Mouse (Mus musculus): ENCODE measurements around the gene Bicc1. TPM values are rescaled to one million over a fixed set of nuclear protein-coding genes. Genes with fewer than 3 reads are reported as not detected.

Bicc1 gene
- total RNA-seq, 2 experiments from 2014 or later: 7.9 to 9.7 TPM

GRCm38 (mm10) chr10:70923936-70924335 lies 235.6 kb downstream of the Bicc1 start:
- Histone ChIP-seq H3K27ac (no peak overlapping the region), H3K4me3 (no peak overlapping the region)
- TF ChIP-seq CTCF (IDR thresholded peaks at IDR 0.05): no peak
- no peak for DNase-seq
- intact Hi-C loops (cut with DNase I): no loop called here

- DNase-seq: no peak
- Histone ChIP-seq H3K4me3 (no peak overlapping the region), H3K27ac (no peak overlapping the region)
- intact Hi-C loops (cut with DNase I): no loop called here
- TF ChIP-seq CTCF (IDR thresholded peaks at IDR 0.05): no peak
These were observed 238.0 kb downstream of the Bicc1 start for GRCm38 (mm10) chr10:70921481-70921880.

- intact Hi-C loops (cut with DNase I): no loop called here
- TF ChIP-seq CTCF (IDR thresholded peaks at IDR 0.05): no peak
- no peak for DNase-seq
- Histone ChIP-seq H3K4me3 (no peak overlapping the region), H3K27ac (no peak overlapping the region)
These were observed 239.6 kb downstream of the Bicc1 start for GRCm38 (mm10) chr10:70919851-70920250.

- TF ChIP-seq CTCF (IDR thresholded peaks at IDR 0.05): no peak
- intact Hi-C loops (cut with DNase I): no loop called here
- H3K4me3 ChIP-seq: no peak overlapping the region
- DNase-seq: no peak
- H3K27ac ChIP-seq: no peak overlapping the region
These were observed 240.4 kb downstream of the Bicc1 start for GRCm38 (mm10) chr10:70919031-70919663.

GRCm38 (mm10) chr10:70916697-70917096 lies 242.8 kb downstream of the Bicc1 start:
- DNase-seq: peak; percentile 27
- Histone ChIP-seq H3K4me3 (no peak overlapping the region), H3K27ac (no peak overlapping the region)
- TF ChIP-seq CTCF (IDR thresholded peaks at IDR 0.05): peak; percentile 60
- intact Hi-C loops (cut with DNase I): no loop called here

GRCm38 (mm10) chr10:70915096-70915495 lies 244.4 kb downstream of the Bicc1 start:
- TF ChIP-seq CTCF (IDR thresholded peaks at IDR 0.05): no peak
- no peak overlapping the region for H3K27ac ChIP-seq
- intact Hi-C loops (cut with DNase I): no loop called here
- H3K4me3 ChIP-seq: no peak overlapping the region
- no peak for DNase-seq

- intact Hi-C loops (cut with DNase I): no loop called here
- peak; percentile 39 for DNase-seq
- TF ChIP-seq CTCF (IDR thresholded peaks at IDR 0.05): no peak
- Histone ChIP-seq H3K4me3 (no peak overlapping the region), H3K27ac (no peak overlapping the region)
These were observed 255.6 kb downstream of the Bicc1 start for GRCm38 (mm10) chr10:70903936-70904335.

- no peak for TF ChIP-seq CTCF (IDR thresholded peaks at IDR 0.05)
- Histone ChIP-seq H3K4me3 (no peak overlapping the region), H3K27ac (no peak overlapping the region)
- no peak for DNase-seq
- intact Hi-C loops (cut with DNase I): no loop called here
These were observed 256.6 kb downstream of the Bicc1 start for GRCm38 (mm10) chr10:70902751-70903485.

- no peak for TF ChIP-seq CTCF (IDR thresholded peaks at IDR 0.05)
- Histone ChIP-seq H3K27ac (no peak overlapping the region), H3K4me3 (no peak overlapping the region)
- DNase-seq: no peak
- intact Hi-C loops (cut with DNase I): no loop called here
These were observed 258.2 kb downstream of the Bicc1 start for GRCm38 (mm10) chr10:70901193-70901875.

GRCm38 (mm10) chr10:70895891-70896290 lies 263.6 kb downstream of the Bicc1 start:
- intact Hi-C loops (cut with DNase I): no loop called here
- no peak overlapping the region for H3K4me3 ChIP-seq
- TF ChIP-seq CTCF (IDR thresholded peaks at IDR 0.05): no peak

GRCm38 (mm10) chr10:70878046-70878445 lies 281.5 kb downstream of the Bicc1 start:
- Histone ChIP-seq H3K27ac (0 out of 2 replicates have a peak overlapping the region, but pooled peaks have one; percentile 16), H3K4me3 (no peak overlapping the region)
- intact Hi-C loops (cut with DNase I): no loop called here
- no peak for TF ChIP-seq CTCF (IDR thresholded peaks at IDR 0.05)
- DNase-seq: no peak

More at GRCm38 (mm10) chr10:70895891-70896290, 263.6 kb downstream of the Bicc1 start:
- no peak overlapping the region for H3K27ac ChIP-seq
- DNase-seq: no peak

- H3K27ac ChIP-seq: 0 out of 2 replicates have a peak overlapping the region, but pooled peaks have one; percentile 16
- intact Hi-C loops (cut with DNase I): no loop called here
- no peak for DNase-seq
- no peak overlapping the region for H3K4me3 ChIP-seq
- TF ChIP-seq CTCF (IDR thresholded peaks at IDR 0.05): no peak
These were observed 281.9 kb downstream of the Bicc1 start for GRCm38 (mm10) chr10:70877631-70878030.

GRCm38 (mm10) chr10:70876522-70876921 lies 283.0 kb downstream of the Bicc1 start:
- intact Hi-C loops (cut with DNase I): no loop called here
- DNase-seq: no peak
- TF ChIP-seq CTCF (IDR thresholded peaks at IDR 0.05): no peak
- Histone ChIP-seq H3K4me3 (no peak overlapping the region), H3K27ac (no peak overlapping the region)
